Mouse (Mus musculus) kidney, adult 2 months (tissue): Measurements from ENCODE around the gene Dupd1. TPM values are rescaled to one million over a fixed set of nuclear protein-coding genes. Genes with fewer than 3 reads are reported as not detected.

Experiments used
- DNase-seq: peaks from one replicate; pipeline ENCODE4 v3.0.0; 2021
- H3K27ac ChIP-seq: fragments of 200-500 bp; 2 replicates; pipeline ENCODE4 v1.5.1; 2012; ENCODE audit warnings: low read depth, low read length, control low read depth, inconsistent platforms; ENCODE audit not compliant: insufficient read depth
- H3K27me3 ChIP-seq: fragments of 200-500 bp; replicated peaks from 2 replicates; pipeline ENCODE4 v1.6.1; 2012; ENCODE audit warnings: mild to moderate bottlenecking, moderate library complexity, low read length, inconsistent platforms; ENCODE audit not compliant: control insufficient read depth, insufficient read depth
- H3K36me3 ChIP-seq: fragments of 200-500 bp; 2 replicates; pipeline ENCODE4 v1.6.1; 2012; ENCODE audit warnings: mild to moderate bottlenecking, moderate library complexity, low read length, inconsistent platforms; ENCODE audit not compliant: control insufficient read depth, insufficient read depth
- H3K4me1 ChIP-seq: fragments of 200-500 bp; 2 replicates; pipeline ENCODE4 v1.6.1; 2011; ENCODE audit warnings: low read length; ENCODE audit not compliant: control insufficient read depth, insufficient read depth
- H3K4me3 ChIP-seq: fragments of 200-500 bp; 2 replicates; pipeline ENCODE4 v1.5.1; 2011; ENCODE audit warnings: mild to moderate bottlenecking, low read depth, low read length, control low read depth; ENCODE audit not compliant: insufficient read depth
- CTCF ChIP-seq: fragments of 200-500 bp; conservative IDR thresholded peaks from 2 replicates; pipeline ENCODE4 v1.5.1; 2011; ENCODE audit warnings: low read depth, mild to moderate bottlenecking, control low read depth, low read length, moderate library complexity, mixed read lengths; ENCODE audit not compliant: insufficient read depth, insufficient read length
- POLR2A ChIP-seq: fragments of 200-500 bp; IDR thresholded peaks from one replicate; pipeline ENCODE4 v1.6.1; 2011; ENCODE audit warnings: low read depth, low read length, control low read depth
- WGBS: fragments of 180-500 bp; shearing (Covaris S2); methylation state at CpG from one replicate; pipeline ENCODE4 v1.1.7; 2018; 5-methylcytosine and 5-hydroxymethylcytosine counted together
- polyA plus RNA-seq: library from polyadenylated mRNA; depleted of rRNA; stranded (reverse); fragments of >200 nt; gene quantifications from 2 replicates; pipeline ENCODE4 v1.2.3, GENCODE M21; 2012

The Dupd1 gene
- polyA plus RNA-seq, 1 experiment: 0.52 TPM

DNA sequence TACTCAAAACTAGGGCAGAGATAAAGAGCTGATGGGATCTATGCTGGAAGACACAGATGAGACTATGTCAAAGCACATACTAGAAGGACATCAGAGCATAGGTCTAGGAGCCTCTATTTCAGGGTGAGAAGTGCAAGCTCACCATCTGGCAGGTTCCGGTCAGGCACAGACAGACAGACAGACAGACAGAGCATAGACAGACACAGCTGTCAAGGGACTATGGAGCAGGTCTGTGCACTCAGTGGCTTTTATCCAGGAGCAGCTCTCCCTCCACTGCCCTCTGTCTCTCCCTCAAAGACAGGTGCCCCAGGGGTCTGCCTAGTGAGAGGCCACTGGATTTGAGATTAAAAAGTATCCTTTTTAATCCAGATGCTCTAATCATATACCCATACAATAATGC is 29.8 kb upstream of the Dupd1 start:
- WGBS: 97% methylated on average over 1 of the region's 1 CpGs
- TF ChIP-seq POLR2A (no peak), CTCF (no peak)
- Histone ChIP-seq H3K36me3 (no peaks in the 10 kb centered on the region), H3K27ac (no peak overlapping the region), H3K4me1 (no peaks in the 10 kb centered on the region), H3K4me3 (no peak overlapping the region), H3K27me3 (no peaks in the 10 kb centered on the region)
- DNase-seq: no peak

DNA sequence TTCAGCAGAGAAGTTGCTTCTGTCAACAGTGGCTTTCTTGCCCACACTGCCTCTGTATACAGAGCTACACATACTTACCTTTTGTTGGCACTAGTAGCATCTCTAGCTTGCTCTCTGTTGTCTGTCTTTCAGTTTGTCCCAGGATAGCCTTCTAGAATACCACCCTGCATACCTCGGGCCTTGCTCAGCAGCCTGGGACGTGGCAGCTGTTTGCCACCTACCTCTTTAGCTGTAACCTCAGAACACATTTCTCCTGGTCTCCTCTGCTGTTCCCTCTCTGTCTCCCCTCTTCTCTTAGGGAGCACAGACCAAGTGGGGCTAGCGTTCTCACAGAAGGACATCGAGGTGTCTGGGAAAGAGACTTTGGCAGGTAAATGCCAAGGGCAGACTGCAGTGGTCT is 28.1 kb upstream of the Dupd1 start:
- Histone ChIP-seq H3K27ac (no peak overlapping the region), H3K36me3 (no peaks in the 10 kb centered on the region), H3K4me3 (no peak overlapping the region), H3K27me3 (no peaks in the 10 kb centered on the region), H3K4me1 (no peaks in the 10 kb centered on the region)
- TF ChIP-seq POLR2A: no peak
- no peak for TF ChIP-seq CTCF
- DNase-seq: no peak
- WGBS: 96% methylated on average over 4 of the region's 4 CpGs

DNA sequence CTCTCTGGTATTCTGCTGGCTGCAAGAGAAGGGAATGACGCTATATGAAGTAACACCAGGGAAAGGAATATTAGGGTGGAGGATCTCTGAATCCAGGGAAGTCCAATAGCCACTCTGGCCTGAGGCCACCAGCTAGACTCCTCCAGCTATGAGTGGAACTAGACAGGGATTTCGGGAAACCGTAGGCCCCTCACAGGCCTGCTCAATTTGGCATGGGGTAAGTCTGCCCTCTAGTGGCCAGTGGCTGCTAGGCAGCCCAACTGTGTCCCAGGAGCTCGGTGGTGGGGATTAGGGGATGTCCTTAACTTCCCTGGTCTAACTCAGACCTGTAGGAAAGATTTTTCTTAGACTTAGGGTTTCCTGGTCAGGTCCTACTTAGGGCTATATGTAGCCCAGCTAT is 27.4 kb upstream of the Dupd1 start:
- no peaks in the 10 kb centered on the region for H3K4me1 ChIP-seq
- H3K4me3 ChIP-seq: no peak overlapping the region
- no peak for TF ChIP-seq POLR2A
- peak; percentile 94 for TF ChIP-seq CTCF
- DNase-seq: peak; percentile 74
- 16% methylated on average over 4 of the region's 4 CpGs for WGBS
- H3K36me3 ChIP-seq: no peaks in the 10 kb centered on the region
- no peak overlapping the region for H3K27ac ChIP-seq
- H3K27me3 ChIP-seq: no peaks in the 10 kb centered on the region

DNA sequence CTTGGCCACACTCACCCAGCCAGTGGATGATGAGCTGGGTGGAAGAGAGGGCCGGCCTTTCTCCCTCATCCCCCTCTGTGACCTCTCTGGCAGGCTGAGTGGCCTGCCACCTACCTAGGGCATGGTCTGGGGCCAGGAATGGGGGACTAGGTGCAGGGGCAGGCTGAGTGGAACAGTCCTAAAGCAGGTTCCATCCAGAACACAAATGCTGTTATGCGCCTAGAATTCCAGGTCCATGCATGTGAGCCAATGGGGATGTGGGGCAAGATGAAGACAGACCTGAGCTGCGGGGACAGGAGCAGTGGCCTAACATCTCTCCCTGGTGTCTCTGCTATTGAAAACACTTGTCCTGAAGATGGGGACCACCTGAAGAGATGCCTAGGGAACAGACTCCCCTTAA is 26.9 kb upstream of the Dupd1 start:
- DNase-seq: no peak
- WGBS: 89% methylated on average over 3 of the region's 3 CpGs
- Histone ChIP-seq H3K4me1 (no peaks in the 10 kb centered on the region), H3K4me3 (no peak overlapping the region), H3K27me3 (no peaks in the 10 kb centered on the region), H3K36me3 (no peaks in the 10 kb centered on the region), H3K27ac (no peak overlapping the region)
- TF ChIP-seq POLR2A: no peak
- TF ChIP-seq CTCF: no peak

DNA sequence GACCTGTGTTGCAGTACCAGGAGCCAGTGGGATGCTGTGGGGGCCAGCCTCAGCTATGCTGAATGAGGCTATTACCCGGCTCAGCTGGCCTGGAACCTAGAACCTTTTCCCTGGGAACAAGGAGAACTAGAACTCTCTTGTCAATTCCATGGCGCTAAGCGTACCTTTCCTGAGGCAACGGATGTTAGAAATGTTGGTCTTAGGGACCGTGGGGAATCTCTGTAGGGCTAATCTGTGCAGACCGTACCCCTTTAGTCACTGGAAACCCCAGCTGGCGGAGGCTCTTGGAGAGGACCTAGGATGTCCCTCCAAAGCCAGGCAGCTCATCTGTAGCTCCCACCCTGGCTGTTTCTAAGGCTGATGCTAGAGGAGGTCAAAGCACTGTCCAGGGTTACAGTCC is 26.0 kb upstream of the Dupd1 start:
- no peaks in the 10 kb centered on the region for H3K36me3 ChIP-seq
- no peaks in the 10 kb centered on the region for H3K4me1 ChIP-seq
- H3K27me3 ChIP-seq: no peaks in the 10 kb centered on the region
- 93% methylated on average over 7 of the region's 7 CpGs for WGBS
- TF ChIP-seq POLR2A (no peak), CTCF (no peak)
- no peak overlapping the region for H3K4me3 ChIP-seq
- no peak overlapping the region for H3K27ac ChIP-seq
- DNase-seq: no peak

DNA sequence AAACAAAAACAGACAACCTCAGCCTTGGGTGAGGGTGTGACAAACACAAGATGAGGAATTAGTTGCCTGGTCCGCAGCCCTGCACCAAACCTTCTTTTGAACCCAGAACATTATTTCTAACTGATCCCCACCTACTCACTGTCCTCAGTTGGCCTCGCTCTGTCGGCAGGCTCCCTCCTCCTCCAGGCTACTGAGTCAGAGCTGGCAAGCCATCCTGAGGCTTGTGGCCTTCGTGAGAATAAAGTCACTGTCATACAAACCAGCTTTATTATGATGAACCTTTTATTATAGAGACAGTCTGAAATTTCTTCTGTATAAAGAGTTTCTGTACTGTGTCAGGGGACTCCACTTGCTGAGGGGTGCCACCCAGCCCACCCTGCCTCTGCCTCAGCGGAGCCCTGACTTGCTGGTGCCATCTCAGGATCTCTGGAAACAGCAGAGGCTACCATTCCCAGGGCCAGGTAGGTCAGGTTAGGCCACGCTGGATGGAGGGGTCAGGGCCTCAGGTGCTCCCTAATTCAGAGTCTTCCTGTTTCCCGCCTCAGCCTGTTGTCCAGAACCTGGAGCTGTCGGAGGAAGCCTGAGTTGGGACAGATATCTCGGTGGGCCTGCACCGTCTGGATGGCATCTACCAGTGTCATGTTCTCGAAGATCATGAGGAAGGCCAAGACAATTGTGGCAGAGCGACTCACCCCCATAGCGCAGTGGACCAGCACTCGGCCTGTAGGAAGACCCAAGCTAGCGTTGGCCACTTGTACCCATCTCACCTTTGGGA is 18.9 kb upstream of the Dupd1 start:
- no peak for DNase-seq
- 90% methylated on average over 15 of the region's 15 CpGs for WGBS
- no peak for TF ChIP-seq CTCF
- no peak for TF ChIP-seq POLR2A
- Histone ChIP-seq H3K27ac (no peak overlapping the region), H3K4me1 (no peaks in the 10 kb centered on the region), H3K27me3 (no peaks in the 10 kb centered on the region), H3K4me3 (no peak overlapping the region), H3K36me3 (no peaks in the 10 kb centered on the region)

DNA sequence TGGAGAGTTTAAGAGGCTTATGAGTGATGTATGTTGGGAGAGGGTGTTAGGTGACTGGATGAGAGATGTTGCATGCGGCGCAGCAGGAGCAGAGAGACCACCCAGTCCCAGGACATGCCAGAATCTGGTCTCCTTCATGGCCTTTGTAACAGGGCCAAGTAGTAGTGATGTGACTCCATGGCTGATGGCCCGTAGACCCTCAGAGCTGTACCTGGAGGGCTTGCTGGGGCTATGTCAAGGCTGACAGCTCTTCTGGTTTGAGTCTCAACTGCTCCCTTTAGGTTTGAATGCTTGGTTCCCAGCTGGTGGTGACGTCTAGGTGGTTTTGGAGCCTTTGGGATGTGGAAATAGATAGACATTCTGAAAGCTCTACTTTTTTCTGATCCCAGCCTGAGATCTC is 15.6 kb upstream of the Dupd1 start:
- 95% methylated on average over 4 of the region's 4 CpGs for WGBS
- DNase-seq: no peak
- Histone ChIP-seq H3K27ac (no peak overlapping the region), H3K4me1 (no peaks in the 10 kb centered on the region), H3K27me3 (no peaks in the 10 kb centered on the region), H3K4me3 (no peak overlapping the region), H3K36me3 (no peaks in the 10 kb centered on the region)
- TF ChIP-seq CTCF (no peak), POLR2A (no peak)
